Mouse (Mus musculus) E14TG2a.4 (cell line): ENCODE measurements at regions not wholly inside any gene's neighbourhood (a gene's known extent, or its start where the extent isn't known, plus 50 kb on each side); places are given as distances from the start of the nearest gene placed in this dataset.
A peak's percentile ranks its signal among the peaks of the same experiment; 100 is the strongest.
"Not testable (repeated sequence)": the region's sequence is repeated elsewhere in the genome, so short reads cannot be mapped to it uniquely, and the experiment has no call there.

Experiments used
- H3K27me3 ChIP-seq: 2 replicates; pipeline ENCODE4 v1.6.1; 2014; ENCODE audit warnings: low read length, control low read depth; ENCODE audit not compliant: insufficient read depth
- H3K36me3 ChIP-seq: 2 replicates; pipeline ENCODE4 v1.6.1; 2014; ENCODE audit warnings: low read length, control low read depth; ENCODE audit not compliant: insufficient read depth
- H3K4me1 ChIP-seq: replicated peaks from 2 replicates; pipeline ENCODE4 v1.6.1; 2014; ENCODE audit warnings: low read depth, low read length, control low read depth
- H3K4me3 ChIP-seq: replicated peaks from 2 replicates; pipeline ENCODE4 v1.5.1; 2014; ENCODE audit warnings: mild to moderate bottlenecking, low read length
- H3K9me3 ChIP-seq: 2 replicates; pipeline ENCODE4 v1.6.1; 2014; ENCODE audit warnings: low read length, control low read depth
- CTCF ChIP-seq: conservative IDR thresholded peaks from 2 replicates; pipeline ENCODE4 v1.5.1; 2014; ENCODE audit warnings: low read length

DNA sequence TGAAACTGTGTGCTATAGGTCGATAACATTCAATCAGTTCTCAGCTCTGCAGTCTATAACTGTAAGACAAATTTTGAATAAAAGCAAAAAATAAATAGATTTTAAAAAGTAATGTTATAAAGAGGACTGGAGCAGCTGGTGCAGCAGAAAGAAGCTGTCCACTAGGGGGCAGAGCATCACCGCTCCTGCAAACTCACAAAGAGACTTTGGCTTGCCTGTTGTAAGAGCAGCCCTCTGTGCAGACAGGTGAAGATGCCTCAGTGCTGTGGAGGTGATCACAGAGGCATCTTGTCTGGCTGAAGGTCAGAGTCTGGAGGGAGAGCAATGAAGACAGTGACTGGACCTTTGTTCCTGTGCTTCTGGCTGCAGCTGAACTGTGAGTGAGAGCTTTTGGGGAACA lies 588.2 kb downstream of the Dad1 start:
- H3K36me3 ChIP-seq, H3K4me3 ChIP-seq, H3K9me3 ChIP-seq, H3K4me1 ChIP-seq, H3K27me3 ChIP-seq: not testable (repeated sequence)
- TF ChIP-seq CTCF: peak; percentile 27

DNA sequence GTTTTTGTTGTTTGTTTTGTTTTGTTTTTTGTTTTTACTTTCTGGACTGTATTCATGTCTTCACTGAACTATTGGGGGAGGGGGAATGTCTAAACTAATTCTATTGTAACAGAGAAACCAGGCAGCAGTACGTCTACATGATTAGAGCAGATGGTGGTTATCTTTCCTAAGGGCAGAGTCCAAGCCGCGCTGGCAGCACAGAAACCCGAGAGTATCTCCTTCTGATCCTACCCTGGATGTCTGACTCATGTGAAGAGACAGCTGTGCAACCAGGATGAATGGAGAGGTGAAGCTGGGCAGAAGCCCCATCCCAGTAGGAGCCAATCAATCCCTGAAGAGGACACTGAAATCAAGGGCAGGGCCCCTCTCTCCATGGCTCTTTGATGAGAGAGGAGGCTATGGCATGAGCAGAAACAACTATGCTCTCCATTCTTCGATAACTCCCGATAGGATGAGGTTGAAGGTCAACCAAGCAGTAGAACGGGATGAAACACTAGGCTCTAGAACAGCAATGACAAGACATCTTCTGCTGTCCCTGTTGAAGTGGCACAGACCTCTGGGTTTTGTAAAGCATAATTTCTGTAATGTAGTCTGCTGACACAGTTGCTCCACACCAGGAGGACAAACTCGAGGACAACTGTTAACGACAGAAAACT lies 591.1 kb downstream of the Dad1 start:
- not testable (repeated sequence) for H3K4me3 ChIP-seq, H3K27me3 ChIP-seq, H3K36me3 ChIP-seq, H3K9me3 ChIP-seq, H3K4me1 ChIP-seq

DNA sequence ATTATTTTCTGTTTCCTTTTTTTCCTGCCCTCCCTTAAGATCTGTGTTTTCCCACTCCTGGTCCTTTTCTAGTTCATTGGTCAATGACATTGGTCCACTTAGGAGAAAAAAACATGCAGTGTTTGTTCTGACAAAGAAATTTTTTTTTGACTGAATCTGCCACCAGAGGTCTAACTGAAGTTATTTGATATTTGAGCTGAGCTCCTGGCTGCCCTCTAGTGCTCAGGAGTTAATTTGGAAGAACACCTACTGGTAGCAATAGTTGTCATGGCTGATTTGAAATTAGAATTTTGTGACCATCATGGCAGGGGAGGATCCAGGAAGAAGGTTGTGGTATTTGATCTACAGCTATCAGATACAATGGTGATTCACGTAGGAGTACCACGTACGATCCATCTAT lies 599.2 kb downstream of the Dad1 start:
- H3K9me3 ChIP-seq, H3K27me3 ChIP-seq, H3K36me3 ChIP-seq, H3K4me1 ChIP-seq, H3K4me3 ChIP-seq: not testable (repeated sequence)
- peak; percentile 25; the same call in 1 of the 2 replicates for TF ChIP-seq CTCF

DNA sequence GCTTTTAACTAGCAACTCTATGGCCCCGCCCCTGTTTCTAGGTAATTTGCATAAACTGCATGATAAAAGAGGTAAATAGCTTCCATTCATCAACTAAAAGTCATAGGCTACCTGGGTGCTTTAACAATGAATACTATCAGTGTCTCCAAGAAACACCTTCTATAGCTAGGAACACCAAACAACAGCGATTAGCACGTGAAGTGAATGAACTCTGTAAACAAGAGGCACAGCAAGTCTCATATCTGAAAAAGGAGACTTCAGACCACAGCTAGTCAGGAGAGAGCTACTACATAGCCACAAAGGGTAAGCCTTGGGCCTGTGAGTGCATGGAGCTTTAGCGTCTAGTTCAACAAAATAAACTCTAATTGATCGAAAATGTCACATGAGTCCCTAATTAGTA lies 602.8 kb downstream of the Dad1 start:
- not testable (repeated sequence) for H3K27me3 ChIP-seq, H3K9me3 ChIP-seq, H3K4me1 ChIP-seq, H3K4me3 ChIP-seq, H3K36me3 ChIP-seq

DNA sequence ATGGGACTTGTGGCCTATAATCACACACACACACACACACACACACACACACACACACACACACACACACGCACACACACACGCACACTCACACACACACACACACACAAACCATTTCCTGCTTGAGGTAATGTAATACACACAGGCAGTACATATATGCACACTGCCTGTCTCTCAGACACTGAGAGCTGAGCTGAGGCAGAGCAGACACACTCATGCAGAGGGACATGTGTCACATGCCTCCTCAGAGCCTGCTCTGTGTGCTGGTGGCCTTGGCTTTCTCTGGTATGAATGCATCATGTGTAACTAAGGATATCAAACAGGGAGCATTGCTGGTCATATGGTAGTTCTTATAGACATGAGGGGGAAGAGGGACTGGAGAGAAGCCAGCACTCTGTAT lies 604.7 kb downstream of the Dad1 start:
- not testable (repeated sequence) for H3K4me1 ChIP-seq, H3K36me3 ChIP-seq, H3K27me3 ChIP-seq, H3K4me3 ChIP-seq, H3K9me3 ChIP-seq

DNA sequence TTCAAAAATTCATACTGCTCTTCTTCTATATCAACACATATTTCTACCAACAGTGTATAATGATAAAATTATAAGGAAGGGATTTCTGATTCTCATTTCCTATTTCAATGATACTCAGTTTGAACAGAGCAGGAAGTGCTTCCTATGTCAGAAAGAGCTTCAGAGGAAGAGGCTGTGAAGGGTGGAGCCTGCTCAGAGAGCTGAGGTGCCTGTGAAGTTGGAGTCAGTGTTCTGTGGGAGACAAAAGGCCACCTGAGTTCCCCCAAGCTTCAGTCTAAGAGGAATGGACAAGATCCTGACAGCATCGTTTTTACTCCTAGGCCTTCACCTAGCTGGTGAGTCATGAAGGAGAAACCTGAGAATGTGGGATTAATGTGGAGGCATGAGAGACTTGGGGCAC lies 613.5 kb downstream of the Dad1 start:
- H3K36me3 ChIP-seq, H3K27me3 ChIP-seq, H3K4me3 ChIP-seq, H3K4me1 ChIP-seq, H3K9me3 ChIP-seq: not testable (repeated sequence)

DNA sequence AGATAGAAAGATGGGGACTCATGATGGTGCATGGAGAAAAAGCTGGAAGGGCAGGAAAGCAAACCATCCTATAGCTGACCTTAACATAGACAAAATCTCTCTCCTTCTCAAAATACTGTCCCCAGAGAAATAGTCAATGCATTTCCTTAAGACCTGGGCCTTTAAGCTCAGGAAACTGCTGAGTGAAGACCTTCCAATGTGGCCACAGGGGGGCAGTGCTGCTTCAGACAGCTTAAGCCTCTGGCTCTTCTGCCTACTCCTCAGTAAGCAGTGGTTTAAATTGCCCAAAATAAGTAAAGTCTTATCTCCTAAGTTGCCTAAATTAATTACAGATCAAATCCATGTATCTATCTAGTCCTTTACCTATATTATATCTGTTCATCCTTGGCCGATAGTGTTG lies 616.2 kb downstream of the Dad1 start:
- H3K9me3 ChIP-seq, H3K27me3 ChIP-seq, H3K4me3 ChIP-seq, H3K36me3 ChIP-seq, H3K4me1 ChIP-seq: not testable (repeated sequence)
- peak; percentile 22; the same call in 1 of the 2 replicates for TF ChIP-seq CTCF

DNA sequence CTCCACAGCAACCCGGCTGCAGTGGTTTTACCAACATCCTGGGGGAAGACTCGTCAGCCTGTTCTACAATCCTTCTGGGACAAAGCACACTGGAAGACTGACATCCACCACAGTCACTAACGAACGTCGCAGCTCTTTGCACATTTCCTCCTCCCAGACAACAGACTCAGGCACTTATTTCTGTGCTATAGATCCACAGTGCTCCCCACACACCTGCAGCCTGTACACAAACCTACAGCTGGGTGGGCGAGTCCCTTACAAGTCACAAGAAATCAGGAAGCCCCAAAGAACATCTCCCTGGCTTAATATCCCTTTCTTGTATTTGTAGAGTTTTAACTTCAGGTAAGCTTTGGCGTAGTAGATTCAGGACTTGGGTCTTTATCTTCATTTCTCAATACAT lies 618.7 kb downstream of the Dad1 start:
- not testable (repeated sequence) for H3K36me3 ChIP-seq, H3K4me3 ChIP-seq, H3K27me3 ChIP-seq, H3K9me3 ChIP-seq, H3K4me1 ChIP-seq

DNA sequence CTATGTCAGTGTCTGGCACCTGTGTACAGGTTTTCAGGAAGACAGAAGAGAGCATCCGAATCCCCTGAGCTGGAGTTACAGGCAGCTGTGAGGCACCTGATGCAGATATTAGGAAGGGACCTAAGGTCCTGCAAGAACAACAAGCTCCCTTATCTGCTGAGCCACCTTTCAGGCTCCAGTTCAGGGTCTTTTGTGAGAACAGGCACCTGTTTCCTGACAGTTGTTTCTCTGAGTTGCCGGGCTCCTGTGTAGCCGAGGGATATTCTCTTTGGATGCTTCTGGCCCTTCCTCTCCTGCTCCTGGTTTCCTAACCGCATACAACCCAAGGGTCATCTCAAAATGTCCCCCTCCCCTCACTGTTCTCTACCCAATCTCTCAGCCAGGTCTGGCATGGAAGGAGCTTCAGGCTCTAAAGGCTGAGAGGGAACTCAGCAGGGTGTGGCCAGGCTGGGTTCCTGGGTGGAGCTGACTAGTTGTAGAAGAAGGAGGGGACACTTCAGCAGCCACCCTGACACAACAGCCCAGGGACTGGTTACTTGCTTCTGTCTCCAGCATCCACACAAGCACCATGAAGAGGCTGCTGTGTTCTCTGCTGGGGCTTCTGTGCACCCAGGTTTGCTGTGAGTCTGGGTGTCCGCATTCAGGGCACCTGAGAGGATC lies 619.5 kb downstream of the Dad1 start:
- not testable (repeated sequence) for H3K4me3 ChIP-seq, H3K27me3 ChIP-seq, H3K4me1 ChIP-seq, H3K9me3 ChIP-seq, H3K36me3 ChIP-seq

DNA sequence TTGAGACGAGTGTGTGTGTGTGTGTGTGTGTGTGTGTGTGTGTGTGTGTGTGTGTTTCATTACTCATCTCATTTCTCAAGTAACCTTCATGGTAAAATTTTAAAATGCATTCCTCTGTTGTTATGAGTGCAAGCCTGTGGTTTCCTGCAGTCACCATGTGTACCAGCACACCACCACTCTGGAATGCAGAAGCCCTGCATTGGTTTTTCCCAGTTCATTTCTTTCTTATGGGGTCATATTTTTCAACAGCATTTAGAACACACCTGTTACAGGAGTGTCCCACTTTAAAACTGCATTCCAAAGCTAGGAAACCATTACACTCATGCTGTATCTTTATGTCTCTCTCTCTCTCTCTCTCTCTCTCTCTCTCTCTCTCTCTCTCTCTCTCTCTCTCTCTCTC lies 620.2 kb downstream of the Dad1 start:
- not testable (repeated sequence) for H3K36me3 ChIP-seq, H3K27me3 ChIP-seq, H3K9me3 ChIP-seq, H3K4me1 ChIP-seq, H3K4me3 ChIP-seq

DNA sequence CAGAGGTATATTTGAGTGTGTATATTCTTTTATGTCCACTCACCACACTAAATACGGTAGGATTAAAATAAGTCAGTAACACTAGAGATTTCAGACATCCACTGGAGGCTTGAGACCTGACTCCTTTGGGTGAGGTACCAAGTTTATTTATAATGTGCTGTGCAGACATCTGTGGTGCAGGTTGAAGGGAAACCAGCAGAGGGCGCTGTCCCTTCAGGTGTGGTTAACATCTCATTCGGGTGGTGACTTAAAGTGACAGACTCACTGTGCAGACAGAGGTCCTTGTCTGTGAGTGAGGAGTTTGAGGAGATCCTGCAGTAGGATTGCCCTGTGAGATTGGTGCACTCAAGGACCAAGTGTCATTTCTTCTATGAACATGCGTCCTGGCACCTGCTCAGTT lies 632.5 kb downstream of the Dad1 start:
- not testable (repeated sequence) for H3K4me3 ChIP-seq, H3K4me1 ChIP-seq, H3K9me3 ChIP-seq, H3K27me3 ChIP-seq, H3K36me3 ChIP-seq
- TF ChIP-seq CTCF: peak; percentile 44

DNA sequence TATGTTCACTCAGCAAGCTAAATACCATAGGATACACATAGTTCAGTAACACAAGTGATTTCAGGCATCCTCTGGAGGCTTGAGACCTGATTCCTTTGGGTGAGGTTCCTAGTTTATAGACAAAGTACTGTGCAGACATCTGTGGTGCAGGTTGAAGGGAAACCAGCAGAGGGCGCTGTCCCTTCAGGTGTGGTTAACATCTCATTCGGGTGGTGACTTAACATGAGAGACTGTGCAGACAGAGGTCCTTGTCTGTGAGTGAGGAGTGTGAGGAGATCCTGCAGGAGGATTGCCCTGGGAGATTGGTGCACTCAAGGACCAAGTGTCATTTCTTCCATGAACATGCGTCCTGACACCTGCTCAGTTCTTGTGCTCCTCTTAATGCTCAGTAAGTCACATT lies 637.8 kb downstream of the Dad1 start:
- H3K36me3 ChIP-seq, H3K4me3 ChIP-seq, H3K4me1 ChIP-seq, H3K9me3 ChIP-seq, H3K27me3 ChIP-seq: not testable (repeated sequence)
